Mouse (Mus musculus) heart, adult 2 months (tissue): Measurements from ENCODE around the gene Gpc5.

Source experiments
- CTCF ChIP-seq: fragments of 200-600 bp; IDR thresholded peaks from 2 replicates; pipeline ENCODE4 v1.8.1; 2022; ENCODE audit warnings: antibody characterized with exemption, mild to moderate bottlenecking, moderate library complexity
- EP300 ChIP-seq: fragments of 200-500 bp; IDR thresholded peaks from 2 replicates; pipeline ENCODE4 v1.6.1; 2011; ENCODE audit warnings: low read depth, low read length, control low read depth; ENCODE audit not compliant: insufficient read depth
- POLR2A ChIP-seq: fragments of 200-500 bp; IDR thresholded peaks from 2 replicates; pipeline ENCODE4 v1.6.1; 2011; ENCODE audit warnings: mild to moderate bottlenecking, low read depth, low read length, control low read depth; ENCODE audit not compliant: insufficient read depth

GRCm38 (mm10) chr14:116551401-116551800 lies 1459.4 kb downstream of the Gpc5 start:
- TF ChIP-seq CTCF (no peak), EP300 (no peak), POLR2A (no peak)
